Mouse (Mus musculus) frontal cortex, adult (tissue): ENCODE data around the gene Hspa5.
A peak's percentile ranks its signal among the peaks of the same experiment; 100 is the strongest.
"Not testable (repeated sequence)": the region's sequence is repeated elsewhere in the genome, so short reads cannot be mapped to it uniquely, and the experiment has no call there.

Experiments used
- ATAC-seq: cut with Nextera tagmentation; 2 replicates; pipeline ENCODE4 v1.9.2; 2017; ENCODE audit warnings: mild to moderate bottlenecking, moderate library complexity, mixed read lengths; ENCODE audit not compliant: low TSS enrichment

Hspa5 gene

DNA sequence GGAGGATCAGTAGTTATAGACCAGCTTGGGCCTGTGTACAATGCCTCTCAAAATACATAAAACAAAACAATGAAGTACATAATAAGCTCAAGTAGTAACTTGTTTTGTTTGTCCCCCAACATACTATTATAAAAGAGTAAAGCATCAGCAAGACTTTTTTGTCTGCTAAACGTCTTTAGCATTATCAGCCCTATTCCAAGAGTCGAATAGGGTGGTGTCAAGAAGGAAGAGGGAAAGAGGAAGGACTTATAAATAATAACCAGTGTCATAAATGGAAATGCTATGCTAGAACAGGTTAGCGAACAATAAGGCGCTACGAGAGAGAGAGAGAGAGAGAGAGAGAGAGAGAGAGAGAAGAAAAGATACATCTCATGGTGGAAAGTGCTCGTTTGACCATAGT, 819 bp upstream of the Hspa5 start:
- ATAC-seq, result no peak

DNA sequence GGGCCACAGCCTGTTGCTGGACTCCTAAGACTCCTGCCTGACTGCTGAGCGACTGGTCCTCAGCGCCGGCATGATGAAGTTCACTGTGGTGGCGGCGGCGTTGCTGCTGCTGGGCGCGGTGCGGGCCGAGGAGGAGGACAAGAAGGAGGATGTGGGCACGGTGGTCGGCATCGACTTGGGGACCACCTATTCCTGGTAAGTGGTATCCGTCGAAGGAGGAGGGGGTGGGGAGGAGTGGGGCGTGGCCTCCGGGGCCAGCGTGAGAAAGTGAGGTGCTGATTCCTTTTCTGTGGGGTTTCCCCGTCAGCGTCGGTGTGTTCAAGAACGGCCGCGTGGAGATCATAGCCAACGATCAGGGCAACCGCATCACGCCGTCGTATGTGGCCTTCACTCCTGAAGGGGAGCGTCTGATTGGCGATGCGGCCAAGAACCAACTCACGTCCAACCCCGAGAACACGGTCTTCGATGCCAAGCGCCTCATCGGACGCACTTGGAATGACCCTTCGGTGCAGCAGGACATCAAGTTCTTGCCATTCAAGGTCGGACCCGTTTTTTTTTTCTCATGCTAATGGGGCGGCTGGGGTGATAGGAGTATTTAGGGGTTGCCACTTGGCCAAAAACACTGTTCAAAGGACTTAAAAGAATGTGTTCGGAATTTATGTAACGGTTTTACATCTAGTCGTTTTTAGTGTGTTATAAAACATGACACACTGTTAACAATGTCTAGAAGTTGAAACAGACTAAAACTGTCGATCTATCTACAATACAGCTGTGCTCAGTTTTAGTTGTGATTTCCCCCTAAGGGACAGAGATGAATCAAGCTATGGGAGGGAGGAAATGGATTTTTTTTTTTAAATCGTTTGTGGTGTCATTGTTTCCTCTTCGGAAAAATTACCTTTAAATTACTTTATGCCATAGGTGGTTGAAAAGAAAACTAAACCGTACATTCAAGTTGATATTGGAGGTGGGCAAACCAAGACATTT, 774 bp downstream of the Hspa5 start:
- ATAC-seq, result peak; percentile 36

DNA sequence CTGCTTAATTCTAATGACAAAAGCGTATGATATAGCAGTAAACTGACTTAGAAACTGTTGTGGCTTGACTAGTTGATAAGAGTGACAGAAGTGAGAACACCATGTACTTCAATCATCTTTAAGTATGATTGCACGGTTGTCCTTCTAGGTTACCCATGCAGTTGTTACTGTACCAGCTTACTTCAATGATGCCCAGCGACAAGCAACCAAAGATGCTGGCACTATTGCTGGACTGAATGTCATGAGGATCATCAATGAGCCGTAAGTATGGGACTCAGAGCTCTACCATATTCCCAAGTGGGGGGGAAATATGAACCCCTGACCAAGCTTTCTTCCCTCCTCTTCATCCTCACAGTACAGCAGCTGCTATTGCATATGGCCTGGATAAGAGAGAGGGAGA, 1.9 kb downstream of the Hspa5 start:
- no peak for ATAC-seq

DNA sequence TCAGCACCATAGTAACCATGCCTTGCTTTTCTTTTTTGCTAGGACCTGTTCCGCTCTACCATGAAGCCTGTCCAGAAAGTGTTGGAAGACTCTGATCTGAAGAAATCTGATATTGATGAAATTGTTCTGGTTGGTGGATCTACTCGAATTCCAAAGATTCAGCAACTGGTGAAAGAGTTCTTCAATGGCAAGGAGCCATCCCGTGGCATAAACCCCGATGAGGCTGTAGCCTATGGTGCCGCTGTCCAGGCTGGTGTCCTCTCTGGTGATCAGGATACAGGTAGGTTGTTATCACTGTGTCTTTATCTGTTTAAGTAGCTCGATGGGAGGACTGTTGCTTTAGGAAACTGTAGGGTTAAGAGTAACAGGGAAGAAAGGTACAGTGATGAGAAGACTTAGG, 2.7 kb downstream of the Hspa5 start:
- ATAC-seq, result no peak

DNA sequence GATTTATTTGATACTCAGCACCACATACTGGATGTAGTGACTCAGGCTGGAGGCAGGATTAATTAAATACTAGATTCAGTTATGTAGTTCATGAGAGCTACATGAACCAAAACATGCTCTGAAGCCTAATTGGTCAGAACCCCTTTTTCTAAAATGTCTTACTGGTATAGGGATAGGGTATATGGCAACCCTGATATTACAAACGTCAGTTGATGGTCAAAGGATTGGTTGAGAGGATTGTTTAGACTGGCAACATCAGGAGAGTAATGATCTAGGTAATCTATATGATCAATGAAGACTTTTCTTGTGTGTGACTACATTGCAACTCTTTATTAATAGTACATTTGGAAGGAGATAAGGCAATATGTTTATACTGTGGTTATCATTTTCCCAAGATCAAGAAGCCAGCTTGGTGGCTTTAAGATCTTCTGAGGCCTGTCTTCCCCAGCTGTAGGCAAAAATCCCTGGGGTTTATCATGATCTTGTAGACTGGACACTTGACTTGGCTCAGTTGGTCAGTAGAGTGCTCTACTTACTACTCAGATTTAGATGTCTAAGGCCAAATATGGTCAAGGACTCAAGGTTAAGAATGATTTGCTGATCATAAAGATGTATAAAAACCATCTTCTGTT, 5.6 kb downstream of the Hspa5 start:
- no peak for ATAC-seq

DNA sequence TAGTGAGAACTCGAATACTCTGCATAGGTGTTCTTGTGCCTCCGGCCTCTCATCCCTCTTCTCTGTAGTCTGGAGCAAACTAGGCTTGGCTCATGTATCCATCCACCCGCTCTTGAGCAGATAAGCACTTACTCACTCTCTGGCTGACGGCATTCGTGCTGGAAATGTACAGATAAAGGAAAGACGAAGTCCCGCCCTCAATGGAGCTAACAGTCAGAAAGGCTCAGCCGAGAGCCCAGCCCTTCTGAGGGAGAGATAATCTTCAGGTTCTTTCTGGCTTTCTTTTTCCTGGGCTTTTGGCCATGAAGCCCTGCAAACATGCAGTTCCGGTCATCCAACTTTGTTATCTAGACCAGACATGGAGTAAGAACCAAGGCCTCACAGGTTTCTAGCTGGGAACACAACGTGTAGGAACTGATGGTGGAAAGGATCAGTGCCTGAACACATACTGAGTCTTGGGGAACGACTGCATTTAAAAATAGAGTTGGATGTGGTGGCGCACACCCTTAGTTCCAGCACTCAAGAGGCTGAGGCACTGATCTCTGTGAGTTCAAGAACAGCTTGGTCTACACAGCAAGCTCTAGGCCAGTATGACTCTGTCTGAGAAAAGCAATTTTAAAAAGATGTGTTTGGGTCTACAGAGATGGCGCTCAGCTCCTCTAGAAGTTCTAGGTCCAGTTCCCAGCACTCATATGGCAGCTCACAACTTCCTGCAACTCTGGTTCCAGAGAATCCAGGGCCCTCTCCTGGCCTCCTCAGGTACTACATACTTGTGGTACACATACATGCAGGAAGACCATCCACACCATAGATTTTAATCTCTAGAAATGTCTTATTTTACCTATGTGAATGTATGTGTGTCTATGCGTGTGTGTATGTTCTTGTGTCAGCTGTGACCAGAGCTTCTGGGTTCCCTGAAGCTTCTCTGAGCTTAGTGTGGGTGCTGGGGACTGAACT, 11.6 kb downstream of the Hspa5 start:
- ATAC-seq, result no peak

DNA sequence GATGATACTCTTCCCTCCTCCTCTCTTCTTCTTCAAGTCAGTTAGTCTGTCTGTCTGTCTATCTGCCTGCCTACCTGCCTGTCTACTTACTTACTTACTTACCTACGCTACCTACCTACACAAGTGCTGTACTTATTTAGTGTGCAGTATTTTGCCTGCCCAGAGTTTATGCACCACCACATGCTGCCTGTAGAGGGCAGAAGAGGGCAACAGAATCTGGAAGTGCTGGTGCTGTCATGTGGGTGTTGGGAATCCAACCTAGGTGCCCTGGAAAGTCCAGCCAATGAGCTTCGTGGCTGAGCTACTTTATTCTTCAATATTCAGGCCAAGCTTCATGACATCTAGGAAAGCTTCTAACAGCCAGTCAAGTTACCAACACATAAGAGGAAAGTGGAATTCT, 12.3 kb downstream of the Hspa5 start:
- no peak for ATAC-seq

DNA sequence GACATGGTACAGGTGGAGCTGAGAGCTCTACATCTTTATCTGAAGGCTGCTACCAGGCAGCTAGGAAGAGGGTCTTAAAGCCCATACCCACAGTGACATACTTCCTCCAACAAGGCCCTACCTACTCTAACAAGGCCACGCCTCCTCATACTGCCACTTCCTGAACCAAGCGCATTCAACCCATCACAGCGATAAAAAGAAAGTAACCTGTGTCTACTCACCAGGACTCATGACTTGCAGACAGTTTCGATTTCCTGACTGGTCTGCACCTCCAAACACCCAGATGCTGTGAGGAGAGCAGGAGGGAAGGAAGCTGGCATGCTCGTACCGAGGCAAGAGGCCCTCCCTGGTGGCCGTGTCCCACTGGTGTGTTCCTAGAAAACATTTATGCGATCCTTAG, 18.5 kb downstream of the Hspa5 start:
- no peak for ATAC-seq

DNA sequence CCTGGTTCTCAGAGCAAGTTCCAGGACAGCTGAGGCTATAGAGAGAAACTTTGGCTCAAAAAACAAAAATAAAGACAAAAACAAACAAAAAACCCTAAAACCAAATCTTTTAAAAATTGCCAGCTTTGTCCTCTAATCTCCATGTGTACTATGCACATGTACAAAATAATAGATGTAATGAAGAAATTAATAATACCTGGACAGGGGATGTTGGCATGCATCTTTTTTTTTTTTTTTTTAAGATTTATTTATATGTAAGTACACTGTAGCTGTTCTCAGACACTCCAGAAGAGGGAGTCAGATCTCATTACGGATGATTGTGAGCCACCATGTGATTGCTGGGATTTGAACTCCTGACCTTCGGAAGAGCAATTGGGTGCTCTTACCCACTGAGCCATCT, 20.8 kb downstream of the Hspa5 start:
- not testable (repeated sequence) for ATAC-seq

DNA sequence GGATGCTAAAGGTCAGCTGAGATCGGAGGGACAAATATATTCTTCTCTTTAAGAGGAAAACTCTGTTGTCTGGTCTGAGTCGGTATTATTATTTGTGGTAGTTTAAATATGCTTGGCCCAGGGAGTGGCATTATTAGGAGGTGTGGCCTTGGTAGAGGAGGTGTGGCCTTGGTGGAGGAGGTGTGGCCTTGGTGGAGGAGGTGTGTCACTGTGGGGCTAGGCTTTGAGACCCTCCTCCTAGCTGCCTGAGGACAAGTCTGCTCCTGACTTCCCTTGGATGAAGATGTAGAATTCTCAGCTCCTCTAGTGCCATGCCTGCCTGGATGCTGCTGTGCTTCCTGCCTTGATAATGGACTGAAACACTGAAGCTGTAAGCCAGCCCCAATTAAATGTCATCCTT, 22.7 kb downstream of the Hspa5 start:
- no peak for ATAC-seq

DNA sequence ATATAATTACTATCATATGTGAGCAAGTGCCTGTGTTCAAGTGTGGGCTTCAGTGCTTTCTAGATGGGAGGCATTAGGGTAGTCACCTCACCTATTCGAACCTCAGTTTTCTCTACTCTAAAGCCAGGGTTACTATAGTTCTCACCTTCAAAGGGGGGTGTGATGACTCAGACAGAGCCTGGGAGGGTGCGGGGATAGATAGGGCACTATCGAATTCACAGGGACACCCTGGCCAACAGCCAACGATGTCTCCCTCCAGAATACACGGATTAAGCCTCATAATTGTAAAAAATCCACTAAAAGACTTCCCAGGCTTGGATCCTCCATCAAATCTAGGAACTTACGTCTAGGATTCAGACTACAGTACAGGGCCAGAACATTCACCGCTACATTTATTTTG, 23.7 kb downstream of the Hspa5 start:
- no peak for ATAC-seq

DNA sequence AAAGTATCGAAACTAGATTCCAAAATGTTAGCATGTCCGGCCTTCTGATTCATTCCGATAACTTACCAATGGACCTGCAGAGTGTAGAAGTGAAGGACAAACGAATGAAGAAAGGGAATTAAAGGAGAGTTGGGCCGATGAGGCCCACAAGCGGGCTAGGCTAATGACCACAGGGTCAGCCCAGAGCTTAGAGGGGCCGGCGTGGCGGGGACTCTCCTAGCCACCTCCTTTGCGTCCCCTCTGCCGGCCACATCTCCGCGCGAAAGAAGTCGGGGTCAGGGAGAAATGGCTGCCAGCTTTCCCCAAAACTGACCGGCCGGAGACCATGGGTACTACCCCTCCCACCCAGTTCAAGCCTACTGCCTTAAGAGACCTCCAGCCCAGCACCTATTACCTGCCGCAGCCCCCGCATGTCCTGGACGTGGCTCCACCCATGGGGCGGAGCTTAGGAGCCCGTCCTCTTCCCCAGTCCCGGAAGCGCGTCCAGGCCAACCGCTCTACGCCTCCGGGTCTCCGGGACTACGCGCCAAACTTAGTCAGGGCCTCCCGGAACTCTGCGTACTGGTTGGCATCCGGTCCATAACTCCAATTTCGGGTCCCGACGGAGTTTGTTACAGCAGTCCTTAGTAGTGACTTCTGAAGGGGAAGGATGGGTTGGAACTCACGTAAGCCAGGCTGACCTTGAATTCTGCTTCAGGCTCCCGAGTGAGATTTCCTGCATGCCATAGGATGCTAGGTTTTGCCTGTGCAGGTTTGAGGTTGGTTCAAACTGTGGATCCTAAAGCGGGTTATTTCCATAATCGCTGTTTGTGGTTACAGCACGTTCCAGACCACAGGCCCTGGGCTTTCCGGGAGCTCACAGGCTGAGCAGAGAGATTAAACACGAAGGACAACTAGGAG, 27.8 kb downstream of the Hspa5 start, which contains the start of gene Rabepk:
Gene Rabepk, minus strand, starts transcription at position 556 of the 900 bp plus-strand sequence.
- peak; percentile 76 for ATAC-seq

DNA sequence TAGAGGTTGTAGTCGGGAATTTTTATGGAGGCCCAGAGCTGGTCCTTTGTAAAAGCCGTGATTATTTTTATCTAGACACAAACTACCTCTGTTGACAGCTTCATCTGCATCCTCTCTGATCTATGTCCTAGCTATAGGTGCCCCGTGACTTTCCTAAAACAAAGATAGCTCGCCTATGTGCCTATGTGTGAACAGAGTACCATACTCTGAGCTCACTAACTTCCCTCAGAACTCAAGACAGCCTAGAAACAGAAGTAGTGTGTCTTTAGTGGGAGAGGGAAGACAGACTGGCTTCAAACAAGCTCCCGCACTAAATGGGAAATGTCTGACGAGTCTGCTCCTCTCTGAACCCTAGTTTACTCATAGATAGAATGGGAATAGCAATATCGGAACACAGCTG, 28.6 kb downstream of the Hspa5 start:
- no peak for ATAC-seq

DNA sequence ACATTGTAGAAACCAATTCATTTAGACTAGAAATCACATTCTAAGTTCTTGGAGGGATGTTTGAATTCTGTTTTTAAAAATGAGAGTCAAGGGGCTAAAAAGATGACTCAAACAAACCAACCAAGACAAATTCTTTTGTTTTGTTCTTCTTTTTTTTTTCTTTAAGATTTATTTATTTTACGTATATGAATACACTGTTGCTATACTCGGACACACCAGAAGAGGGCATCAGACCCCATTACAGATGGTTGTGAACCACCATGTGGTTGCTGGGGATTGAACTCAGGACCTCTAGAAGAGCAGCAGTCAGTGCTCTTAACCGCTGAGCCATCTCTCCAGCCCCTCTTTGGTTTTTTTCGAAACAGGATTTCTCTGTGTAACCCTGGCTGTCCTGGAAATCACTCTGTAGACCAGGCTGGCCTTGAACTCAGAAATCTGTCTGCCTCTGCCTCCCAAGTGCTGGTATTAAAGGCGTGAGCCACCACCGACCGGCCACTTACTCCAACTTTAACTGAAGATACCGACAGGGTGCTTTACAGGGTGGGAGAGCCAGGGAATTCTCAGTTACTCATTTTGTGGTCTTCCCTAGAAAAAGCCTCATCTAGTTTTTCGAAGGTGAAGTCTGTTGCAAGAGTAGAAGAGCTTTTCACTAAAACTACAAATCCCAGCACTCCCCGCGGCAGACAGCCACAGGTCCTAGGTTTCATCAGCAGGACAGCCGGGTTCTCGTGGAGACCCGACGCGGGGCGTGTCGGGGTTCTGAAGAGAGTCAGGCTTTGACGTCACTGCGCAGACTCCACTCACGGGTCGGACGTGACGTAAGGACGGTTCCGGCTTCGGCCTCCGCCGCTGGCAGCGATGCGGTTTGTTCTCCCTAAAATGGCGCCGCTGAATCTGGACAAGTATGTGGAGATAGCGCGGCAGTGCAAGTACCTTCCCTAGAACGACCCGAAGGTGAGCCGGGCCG, 30.0 kb downstream of the Hspa5 start:
- ATAC-seq, result peak; percentile 95

DNA sequence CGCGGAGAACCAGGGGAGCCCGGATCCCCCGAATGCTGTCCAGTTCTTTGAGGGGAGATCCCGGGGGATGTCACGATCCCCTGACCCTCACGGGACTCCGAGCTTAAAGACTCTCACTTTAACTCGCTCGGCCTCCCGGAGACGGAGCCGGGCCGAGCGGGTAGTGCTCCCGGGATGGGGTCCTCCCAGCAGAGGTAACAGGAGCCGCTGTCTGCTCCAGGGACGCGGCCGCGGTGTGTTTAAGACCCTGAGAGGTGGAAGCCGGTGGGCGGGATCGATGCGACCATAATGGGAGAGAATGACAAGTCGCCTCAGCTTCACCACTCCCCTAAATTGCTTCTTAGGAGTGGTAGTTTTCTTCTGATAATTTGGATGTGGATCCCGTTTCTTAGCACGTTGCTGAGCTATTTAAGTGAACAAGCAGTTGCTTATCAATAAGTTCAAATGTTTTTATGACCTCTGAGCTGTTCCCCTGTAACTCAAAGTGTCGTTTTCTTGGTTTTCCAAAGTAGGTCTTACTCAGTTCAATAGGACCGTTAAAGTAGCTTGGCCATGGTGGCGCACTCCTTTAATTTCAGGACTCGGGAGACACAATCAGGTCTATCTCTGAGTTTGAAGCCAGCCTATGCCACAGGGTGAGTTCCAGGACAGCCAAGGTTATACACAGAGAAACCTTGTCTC, 30.9 kb downstream of the Hspa5 start:
- ATAC-seq, result peak; percentile 41

DNA sequence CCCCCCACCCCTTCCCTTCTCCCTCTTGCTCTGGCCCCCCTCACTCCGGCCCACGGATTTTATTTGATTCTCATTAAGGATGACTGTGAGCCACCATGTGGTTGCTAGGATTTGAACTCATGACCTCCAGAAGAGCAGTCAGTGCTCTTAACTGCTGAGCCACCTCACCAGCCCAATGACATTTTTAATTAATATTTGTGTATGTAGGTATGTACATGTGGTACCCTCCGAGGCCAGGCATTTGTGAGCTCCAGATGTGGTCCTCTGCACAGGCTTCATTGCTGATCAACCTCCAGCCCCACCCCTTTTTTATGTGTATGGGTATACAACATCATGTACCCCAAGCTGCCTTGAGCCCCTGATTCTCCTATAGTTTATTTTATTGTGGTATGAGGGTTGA, 32.0 kb downstream of the Hspa5 start:
- no peak for ATAC-seq

DNA sequence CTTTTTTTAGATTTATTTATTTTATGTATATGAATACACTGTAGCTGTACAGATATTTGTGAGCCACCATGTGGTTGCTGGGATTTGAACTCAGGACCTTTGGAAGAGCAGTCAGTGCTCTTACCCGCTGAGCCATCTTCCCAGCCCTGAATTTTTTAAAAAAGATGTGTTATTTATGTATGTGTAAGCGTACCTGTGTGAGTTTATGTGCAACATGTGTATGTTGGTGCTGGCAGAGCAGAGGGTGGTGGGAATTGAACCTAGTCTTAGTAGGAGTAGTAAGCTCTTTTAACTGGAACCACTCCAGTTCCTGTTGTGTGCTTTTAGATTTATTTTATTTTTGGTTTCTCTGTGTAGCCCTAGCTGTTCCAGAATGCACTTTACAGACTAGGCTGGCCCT, 32.4 kb downstream of the Hspa5 start:
- ATAC-seq, result no peak

DNA sequence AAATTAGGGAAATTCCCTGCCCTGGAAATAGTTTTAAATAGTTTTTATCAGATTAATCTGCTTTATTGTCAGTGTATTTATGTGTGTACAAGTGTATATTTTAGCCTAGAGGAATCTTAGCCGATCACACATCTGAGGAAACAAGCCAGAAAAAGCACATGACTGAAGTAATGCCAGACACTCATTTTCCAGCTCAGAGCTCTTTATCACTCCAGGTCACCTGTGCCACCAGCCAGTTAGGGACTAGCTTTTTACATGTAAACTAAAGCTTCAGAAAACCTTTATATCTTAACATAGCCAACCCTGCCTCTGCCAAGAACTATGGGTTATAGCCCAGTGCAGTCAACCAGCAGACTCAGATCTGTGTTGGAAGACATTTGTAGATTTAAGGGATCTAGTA, 33.0 kb downstream of the Hspa5 start:
- ATAC-seq, result no peak

DNA sequence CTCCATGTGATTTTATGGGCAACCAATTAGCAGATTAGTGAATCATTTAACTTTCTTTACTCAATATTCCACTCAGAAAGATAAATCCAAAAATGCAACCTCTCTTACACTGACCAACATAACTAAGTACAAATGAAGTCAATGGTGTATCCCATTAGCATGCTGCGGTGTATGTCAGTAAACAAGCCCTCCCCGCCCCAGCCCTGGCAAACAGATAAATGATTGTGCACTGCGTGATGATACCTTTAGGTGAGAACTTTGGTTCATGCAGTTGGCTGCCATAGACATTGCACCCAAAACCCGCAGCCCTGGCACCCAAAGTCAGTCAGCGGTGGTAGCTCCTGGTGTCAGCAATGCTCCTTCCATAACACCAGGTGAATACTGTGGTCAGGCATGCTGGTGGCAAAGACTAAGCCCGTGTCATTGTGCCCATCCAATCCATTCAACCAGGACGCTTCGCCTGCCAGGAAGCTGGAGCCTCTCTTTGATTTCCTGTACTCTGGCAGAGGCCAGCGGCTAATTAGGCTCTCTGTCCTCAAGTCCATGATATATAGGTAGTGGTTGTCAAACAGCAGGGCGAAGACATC, 33.7 kb downstream of the Hspa5 start:
- no peak for ATAC-seq
